Mouse (Mus musculus) spleen, adult 2 months (tissue): ENCODE measurements around the gene Urah.

Experiments
- CTCF ChIP-seq: fragments of 200-500 bp; IDR thresholded peaks from 2 replicates; pipeline ENCODE4 v1.5.1; 2011; ENCODE audit warnings: mild to moderate bottlenecking, inconsistent platforms; ENCODE audit not compliant: insufficient read depth, insufficient read length, insufficient replicate concordance; ENCODE audit errors: extremely low read depth
- POLR2A ChIP-seq: fragments of 200-500 bp; IDR thresholded peaks from 2 replicates; pipeline ENCODE4 v1.6.1; 2011; ENCODE audit warnings: low read depth, low read length, inconsistent platforms

DNA sequence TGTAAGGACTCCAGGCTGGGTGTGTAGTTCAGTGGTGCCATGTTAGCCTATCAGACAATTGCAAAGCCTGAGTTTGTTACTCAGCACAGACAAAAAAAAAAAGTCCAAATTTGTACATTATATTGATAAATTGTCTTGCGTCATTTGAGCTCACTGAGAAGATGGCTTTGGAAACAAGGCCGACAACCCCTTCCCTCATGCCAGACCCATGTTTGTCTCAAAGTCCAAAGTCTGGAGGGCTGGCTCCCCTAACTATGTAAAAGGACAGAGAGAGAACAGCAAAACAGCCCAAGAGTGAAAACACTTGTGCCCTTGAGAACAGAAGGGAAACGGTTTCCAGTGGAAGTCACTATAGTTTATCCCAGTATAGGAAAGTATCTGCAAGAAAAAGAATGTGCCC, 45.6 kb downstream of the Urah start:
- TF ChIP-seq CTCF, result no peak
- no peak for TF ChIP-seq POLR2A
